Mouse (Mus musculus): ENCODE data around the gene Fst.

Gene Fst

DNA sequence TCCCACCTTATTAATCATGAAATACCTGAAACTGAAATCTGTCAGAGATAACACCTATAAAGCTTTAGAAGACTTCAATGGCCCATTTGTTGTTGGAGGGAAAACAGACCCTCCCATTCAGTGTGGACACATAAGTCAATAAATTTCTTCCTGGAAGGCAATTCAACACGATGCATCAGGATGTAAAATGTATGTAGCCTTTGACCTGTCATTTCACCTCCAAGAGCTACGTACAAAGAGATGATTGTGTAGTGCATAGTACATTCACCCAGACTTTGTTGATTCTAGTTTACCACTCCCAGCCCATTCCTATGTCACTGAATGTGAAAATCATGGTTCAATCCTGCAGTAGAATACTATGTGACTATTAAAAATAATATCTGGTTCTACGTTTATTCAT, 39.4 kb downstream of the Fst start:
- DNase-seq (ENCODE audit: low read depth, low spot score): no peak

DNA sequence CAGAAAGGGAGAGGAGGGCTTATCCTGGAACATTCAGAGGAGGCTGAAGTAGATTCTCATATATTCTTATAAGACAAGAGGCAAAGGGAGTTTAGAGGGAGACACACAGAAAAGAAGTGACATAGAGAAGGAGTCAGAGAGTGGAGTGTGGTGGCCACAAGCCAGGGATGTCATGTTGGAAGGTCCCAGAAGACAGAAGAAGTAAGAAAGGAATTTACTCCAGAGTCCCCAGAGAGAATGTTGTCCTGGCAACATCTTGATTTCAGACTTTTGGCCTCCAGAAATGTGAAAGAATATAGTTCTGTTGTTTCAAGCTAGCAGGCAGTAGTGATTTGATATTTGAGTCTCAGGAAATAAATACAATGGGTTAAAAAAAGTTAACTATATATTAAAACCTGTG, 46.4 kb downstream of the Fst start:
- no peak for DNase-seq (ENCODE audit: low read depth, low spot score)

DNA sequence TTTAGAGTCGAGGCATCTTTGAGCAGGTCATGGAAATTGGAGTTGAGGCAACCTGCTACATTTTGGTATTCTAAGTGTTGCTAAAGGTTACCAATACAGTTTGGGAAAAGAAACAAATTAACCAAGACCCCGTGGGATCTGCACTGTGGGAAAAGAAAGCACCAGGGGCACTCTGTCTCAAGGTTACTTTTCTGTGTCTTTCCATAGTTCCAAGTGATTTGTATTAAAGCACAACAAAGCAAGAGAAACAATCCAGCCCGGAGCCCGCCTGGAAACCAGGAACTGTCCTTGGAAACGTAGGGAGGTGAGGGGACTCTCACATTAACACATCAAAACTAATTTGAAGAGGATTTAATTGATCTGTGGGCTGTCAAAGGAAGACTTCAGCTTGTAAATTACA, 51.9 kb downstream of the Fst start:
- peak; percentile 77 for DNase-seq (ENCODE audit: low read depth, low spot score)

DNA sequence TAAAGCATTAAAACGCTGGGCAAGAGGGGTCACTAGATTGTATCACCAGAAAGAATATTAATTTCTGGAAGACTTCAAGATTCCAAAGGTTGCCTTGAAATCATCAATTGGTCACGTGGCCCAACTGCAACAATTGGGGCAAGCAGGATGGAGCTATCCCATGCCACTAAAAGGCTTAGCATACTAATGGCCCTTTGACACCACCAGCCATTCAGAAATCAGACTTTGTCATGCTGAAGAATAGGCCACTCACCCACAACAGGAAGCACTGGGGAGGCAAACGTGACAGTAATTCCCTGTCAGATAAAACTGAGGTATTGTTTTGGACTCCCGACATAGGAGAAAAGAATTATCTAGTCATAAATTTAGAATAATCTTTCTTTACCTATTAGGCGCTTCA, 52.3 kb downstream of the Fst start:
- DNase-seq (ENCODE audit: low read depth, low spot score): peak; percentile 60

DNA sequence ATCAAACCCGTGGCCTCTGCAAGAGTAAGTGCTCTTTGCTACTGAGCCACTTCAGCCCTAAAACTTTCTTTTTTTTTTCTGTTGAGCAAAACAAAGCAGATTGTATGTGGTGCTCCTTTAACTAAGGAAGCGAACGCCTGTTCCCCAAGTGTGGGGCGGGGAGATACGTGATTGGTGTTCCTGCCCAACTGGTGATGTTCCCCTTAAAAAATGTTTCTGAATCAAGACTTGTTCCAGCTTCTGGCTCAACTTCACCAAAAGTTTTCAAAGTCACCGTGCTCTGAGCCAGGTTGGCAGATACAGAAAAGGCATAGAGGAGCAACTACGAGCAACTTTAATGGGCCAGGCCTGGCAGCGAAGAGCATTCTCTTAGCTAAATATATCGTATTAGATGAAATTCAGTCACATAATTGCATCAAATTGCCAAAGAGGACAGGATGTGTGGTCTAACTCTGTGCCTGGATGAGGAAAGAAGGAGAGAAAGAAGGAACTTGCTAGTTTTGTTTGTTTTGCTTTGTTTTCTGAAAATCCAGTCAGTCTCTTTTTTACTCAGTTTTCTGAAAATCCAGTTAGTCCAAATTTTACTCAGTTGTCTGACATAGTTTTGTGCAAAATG, 53.5 kb downstream of the Fst start:
- no peak for DNase-seq (ENCODE audit: low read depth, low spot score)
